Mouse (Mus musculus) heart, embryonic 15.5 days (tissue): ENCODE results near the gene Rai1. TPM values are rescaled to one million over a fixed set of nuclear protein-coding genes. Genes with fewer than 3 reads are reported as not detected.

Source experiments
- ATAC-seq: fragments of 200-750 bp; cut with Nextera tagmentation; replicated peaks from 2 replicates; pipeline ENCODE4 v1.8.0; 2017; ENCODE audit warnings: low read depth, moderate TSS enrichment; ENCODE audit not compliant: insufficient number of reproducible peaks, insufficient read depth, low FRiP score
- H3K27ac ChIP-seq: fragments of 300-500 bp; sonication (generic); 2 replicates; pipeline ENCODE4 v1.5.1; 2015; ENCODE audit warnings: mild to moderate bottlenecking, inconsistent platforms
- H3K27me3 ChIP-seq: fragments of 300-500 bp; sonication (generic); 2 replicates; pipeline ENCODE4 v1.6.1; 2015; ENCODE audit warnings: inconsistent platforms
- H3K36me3 ChIP-seq: fragments of 300-500 bp; sonication (generic); 2 replicates; pipeline ENCODE4 v1.6.1; 2015; ENCODE audit warnings: mild to moderate bottlenecking, inconsistent platforms
- H3K4me1 ChIP-seq: fragments of 300-500 bp; sonication (generic); replicated peaks from 2 replicates; pipeline ENCODE4 v1.6.1; 2015; ENCODE audit warnings: inconsistent platforms
- H3K4me2 ChIP-seq: fragments of 300-500 bp; sonication (generic); 2 replicates; pipeline ENCODE4 v1.6.1; 2015; ENCODE audit warnings: inconsistent platforms, mild to moderate bottlenecking, moderate library complexity
- H3K4me3 ChIP-seq: fragments of 300-500 bp; sonication (generic); 2 replicates; pipeline ENCODE4 v1.5.1; 2015; ENCODE audit warnings: mild to moderate bottlenecking, inconsistent platforms
- H3K9ac ChIP-seq: fragments of 300-500 bp; sonication (generic); 2 replicates; pipeline ENCODE4 v1.6.1; 2015; ENCODE audit warnings: mild to moderate bottlenecking, inconsistent platforms
- H3K9me3 ChIP-seq: fragments of 300-500 bp; sonication (generic); replicated peaks from 2 replicates; pipeline ENCODE4 v1.6.1; 2016; ENCODE audit warnings: inconsistent platforms
- WGBS: fragments of 180-500 bp; shearing (Covaris S2); methylation state at CpG from one replicate; pipeline ENCODE4 v1.1.7; 2015; ENCODE audit warnings: mixed read lengths; 5-methylcytosine and 5-hydroxymethylcytosine counted together
- polyA plus RNA-seq: library from polyadenylated mRNA; unstranded; fragments of >200 nt; fragmentation: Nextera tagmentation; extraction: Ambion mirVana; gene quantifications from 2 replicates; pipeline ENCODE4 v1.2.1, GENCODE M21; 2015

Rai1 gene
- polyA plus RNA-seq, 1 experiment from 2014 or later: 12.8 TPM

DNA sequence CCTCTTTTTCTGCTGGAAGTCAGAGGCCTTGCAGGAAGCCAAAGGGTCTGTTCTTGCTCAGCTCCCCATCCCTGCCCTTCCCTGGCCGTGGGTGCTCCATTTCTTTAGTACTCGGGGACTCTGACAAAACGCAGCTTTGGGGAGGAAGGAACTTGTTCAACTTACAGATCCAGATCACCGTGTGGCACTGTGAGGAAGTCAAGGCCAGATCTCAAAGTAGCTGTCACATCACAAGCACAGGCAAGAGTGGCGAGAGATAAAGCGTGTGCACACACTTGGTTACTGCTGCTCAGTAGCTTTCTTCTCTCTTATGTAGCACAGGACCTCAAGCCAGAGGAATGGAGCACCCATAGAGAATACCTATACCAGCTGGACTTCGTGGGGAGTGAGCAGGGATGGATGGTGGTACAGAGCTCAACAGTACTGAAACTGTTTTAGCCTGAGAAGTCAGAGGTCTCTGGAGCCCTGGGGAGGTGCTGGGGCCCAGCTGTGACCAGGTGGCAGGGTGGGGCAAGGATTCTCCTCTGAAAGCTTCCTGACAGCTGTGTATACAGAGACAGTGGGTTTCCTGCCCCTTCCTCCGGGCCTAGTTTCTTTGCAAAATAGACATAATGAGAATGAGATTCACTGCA is 5.1 kb upstream of the Rai1 start:
- no peak overlapping the region for H3K9ac ChIP-seq
- no peaks in the 10 kb centered on the region for H3K9me3 ChIP-seq
- H3K4me1 ChIP-seq: peaks cover 26% of the 10 kb centered on the region
- H3K4me2 ChIP-seq: no peak overlapping the region
- H3K27me3 ChIP-seq: no peaks in the 10 kb centered on the region
- no peak for ATAC-seq
- WGBS: 45% methylated on average over 8 of the region's 8 CpGs
- H3K27ac ChIP-seq: no peak overlapping the region
- H3K4me3 ChIP-seq: no peak overlapping the region
- H3K36me3 ChIP-seq: no peaks in the 10 kb centered on the region

DNA sequence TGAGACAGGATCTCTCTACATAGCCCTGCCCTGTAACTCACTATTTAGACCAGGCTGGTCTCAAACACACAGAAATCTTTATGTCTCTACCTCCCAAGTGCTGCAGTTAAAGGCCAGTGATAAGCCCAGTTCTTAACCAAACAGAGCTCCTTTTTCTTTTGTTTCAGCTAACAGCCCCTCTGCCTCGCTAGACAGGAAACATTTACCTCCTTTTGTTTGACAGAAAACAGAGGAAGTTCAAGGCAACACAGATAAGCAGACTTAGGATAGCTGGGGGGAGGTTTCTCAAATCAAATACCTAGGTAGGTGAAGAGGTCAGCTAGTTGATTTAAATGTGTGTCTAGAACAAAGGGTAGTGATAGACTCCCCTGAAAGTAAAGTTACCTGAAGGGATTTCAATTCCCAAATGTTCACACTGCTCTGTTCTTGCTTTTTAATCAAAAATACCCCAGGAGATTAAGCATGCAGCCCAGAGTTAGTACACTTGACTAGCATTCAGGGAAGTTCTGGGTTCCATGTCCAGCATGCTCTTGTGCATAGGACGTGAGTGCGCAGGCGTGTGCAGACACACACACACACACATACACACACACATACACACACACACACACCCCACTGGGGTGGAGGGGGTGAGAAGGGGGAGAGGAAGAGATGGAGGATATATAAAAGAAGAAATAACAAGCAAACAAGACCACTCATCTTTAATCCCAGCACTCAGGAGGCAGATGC is 3.8 kb upstream of the Rai1 start:
- Histone ChIP-seq H3K9ac (no peak overlapping the region), H3K9me3 (no peaks in the 10 kb centered on the region), H3K4me3 (no peak overlapping the region), H3K27ac (peak overlapping the region; percentile 30; the same call in 1 of the 2 replicates), H3K4me1 (peaks cover 14% of the 10 kb centered on the region), H3K4me2 (no peak overlapping the region), H3K27me3 (no peaks in the 10 kb centered on the region), H3K36me3 (no peaks in the 10 kb centered on the region)
- WGBS: 72% methylated on average over 4 of the region's 4 CpGs
- no peak for ATAC-seq

DNA sequence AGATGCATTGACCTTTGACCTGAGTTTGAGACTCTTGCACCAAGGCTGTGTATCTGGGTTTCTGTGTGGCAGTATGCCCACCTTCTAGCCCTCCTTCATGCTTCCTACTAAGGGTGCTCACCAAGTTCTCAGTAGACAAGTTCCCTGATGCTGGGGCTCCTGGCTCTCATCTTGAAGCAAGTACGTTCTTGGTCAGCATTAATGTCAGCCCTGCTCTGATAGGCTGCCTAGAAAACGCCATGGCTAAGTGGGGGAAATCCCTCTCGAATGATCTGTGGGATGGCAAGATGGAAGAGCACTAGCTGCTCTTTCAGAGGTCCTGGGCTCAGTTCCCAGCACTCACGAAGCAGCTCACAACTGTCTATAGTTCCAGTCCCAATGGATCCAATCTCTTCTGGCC is 2.8 kb upstream of the Rai1 start:
- H3K4me3 ChIP-seq: no peak overlapping the region
- WGBS: 81% methylated on average over 4 of the region's 4 CpGs
- H3K27me3 ChIP-seq: no peaks in the 10 kb centered on the region
- H3K36me3 ChIP-seq: no peaks in the 10 kb centered on the region
- H3K4me2 ChIP-seq: no peak overlapping the region
- ATAC-seq: no peak
- no peaks in the 10 kb centered on the region for H3K9me3 ChIP-seq
- no peak overlapping the region for H3K27ac ChIP-seq
- no peak overlapping the region for H3K9ac ChIP-seq
- peaks cover 17% of the 10 kb centered on the region for H3K4me1 ChIP-seq

DNA sequence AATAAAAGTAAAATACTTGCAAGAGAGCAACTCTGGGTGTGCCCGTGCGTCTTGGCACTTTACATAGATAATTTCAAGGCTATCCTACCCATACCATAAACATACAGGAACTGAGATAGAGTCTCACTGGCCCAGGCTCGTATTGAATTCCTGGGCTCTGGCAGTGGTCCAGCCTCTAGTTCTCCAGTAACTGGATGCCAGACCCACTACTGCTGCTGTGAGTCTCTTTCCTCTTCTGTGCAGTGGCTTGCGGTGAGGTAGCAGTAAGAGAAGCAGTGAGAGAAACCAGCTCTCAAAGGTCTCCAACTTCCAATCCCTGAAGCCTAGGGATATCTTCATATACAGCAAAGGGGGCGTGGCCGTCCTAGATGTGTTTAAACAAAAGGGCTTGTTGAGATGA is 2.1 kb upstream of the Rai1 start:
- no peak for ATAC-seq
- 38% methylated on average over 6 of the region's 6 CpGs for WGBS
- H3K27ac ChIP-seq: peak overlapping the region; percentile 10; the same call in 1 of the 2 replicates
- H3K4me3 ChIP-seq: no peak overlapping the region
- no peak overlapping the region for H3K4me2 ChIP-seq
- H3K9ac ChIP-seq: no peak overlapping the region
- H3K4me1 ChIP-seq: peaks cover 23% of the 10 kb centered on the region
- no peaks in the 10 kb centered on the region for H3K27me3 ChIP-seq
- no peaks in the 10 kb centered on the region for H3K9me3 ChIP-seq
- H3K36me3 ChIP-seq: no peaks in the 10 kb centered on the region

DNA sequence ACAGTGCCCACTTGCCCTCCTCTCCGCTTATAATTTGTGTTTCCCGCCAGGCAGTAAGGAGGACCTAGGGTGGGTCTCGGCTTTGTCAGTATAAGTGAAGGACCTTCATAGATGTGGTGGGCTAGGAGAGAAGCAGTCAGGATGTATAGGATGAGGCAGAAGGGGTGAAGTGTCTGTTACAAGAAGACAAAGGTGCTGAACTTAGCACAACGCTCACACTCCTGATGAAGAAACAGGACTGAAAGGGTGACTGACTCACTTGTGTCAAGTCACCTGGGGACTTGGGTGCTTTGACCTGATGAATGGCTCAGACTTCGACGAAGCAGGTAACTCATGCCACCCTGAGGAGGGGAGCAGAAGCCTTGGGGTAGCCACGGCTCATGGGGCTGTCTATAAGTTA is 1.2 kb upstream of the Rai1 start:
- no peak overlapping the region for H3K4me2 ChIP-seq
- no peaks in the 10 kb centered on the region for H3K9me3 ChIP-seq
- no peak overlapping the region for H3K27ac ChIP-seq
- H3K9ac ChIP-seq: no peak overlapping the region
- H3K36me3 ChIP-seq: no peaks in the 10 kb centered on the region
- no peak overlapping the region for H3K4me3 ChIP-seq
- peaks cover 32% of the 10 kb centered on the region for H3K4me1 ChIP-seq
- no peak for ATAC-seq
- 86% methylated on average over 7 of the region's 7 CpGs for WGBS
- no peaks in the 10 kb centered on the region for H3K27me3 ChIP-seq

DNA sequence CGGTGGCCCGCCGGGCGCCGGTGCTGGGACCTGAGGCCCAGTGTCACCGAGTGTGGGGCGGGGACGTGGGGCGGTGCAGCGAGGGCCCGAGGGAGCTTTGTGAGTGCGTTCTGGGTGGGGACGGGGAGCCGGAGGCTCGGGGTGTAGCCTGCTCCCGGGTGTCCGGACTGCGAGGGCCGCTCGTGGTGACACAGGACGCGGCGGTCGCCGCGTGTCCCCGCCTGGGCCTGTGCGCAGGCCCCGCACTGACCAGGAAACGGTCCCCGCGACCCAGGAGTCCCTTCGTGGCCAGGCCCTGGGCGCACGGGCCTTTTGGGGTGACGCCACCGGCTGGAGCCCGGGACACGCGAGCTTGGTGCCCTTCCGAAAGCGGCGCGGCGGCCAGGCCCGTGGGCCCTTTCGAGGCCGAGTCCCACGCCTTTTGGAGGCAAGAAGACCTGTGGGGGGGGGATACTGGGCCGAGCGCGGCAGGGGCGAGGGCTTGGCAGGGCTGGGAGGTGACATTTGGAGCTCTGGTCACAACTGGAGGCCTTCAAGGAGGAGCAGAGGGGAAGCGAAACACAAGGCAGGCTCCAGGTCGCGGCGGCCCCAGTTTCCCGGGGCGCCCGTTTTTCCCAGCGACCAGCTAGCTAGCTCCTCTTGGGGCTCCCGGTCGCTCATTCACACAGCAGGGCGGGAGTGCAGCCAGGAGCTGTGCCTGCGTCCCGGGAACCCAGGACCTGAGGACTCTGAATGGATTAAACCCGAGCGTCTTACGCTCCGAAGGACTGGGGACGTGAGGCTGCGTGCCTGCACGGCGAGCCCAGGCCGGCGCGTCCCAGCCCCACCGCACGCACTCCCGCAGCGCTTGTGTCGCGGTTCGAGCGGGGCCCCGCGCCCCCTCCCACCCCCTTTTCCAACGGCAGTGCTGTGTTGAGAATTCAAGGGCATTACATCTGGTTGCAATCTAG is 1.1 kb downstream of the Rai1 start:
- Histone ChIP-seq H3K4me1 (peaks cover 51% of the 10 kb centered on the region), H3K9ac (peak overlapping the region; percentile 100), H3K27ac (peak overlapping the region; percentile 97), H3K9me3 (no peaks in the 10 kb centered on the region), H3K4me2 (peak overlapping the region; percentile 87), H3K4me3 (peak overlapping the region; percentile 83), H3K27me3 (no peaks in the 10 kb centered on the region), H3K36me3 (no peaks in the 10 kb centered on the region)
- WGBS: under 1% methylated on average over 88 of the region's 88 CpGs
- peak; percentile 28 for ATAC-seq

DNA sequence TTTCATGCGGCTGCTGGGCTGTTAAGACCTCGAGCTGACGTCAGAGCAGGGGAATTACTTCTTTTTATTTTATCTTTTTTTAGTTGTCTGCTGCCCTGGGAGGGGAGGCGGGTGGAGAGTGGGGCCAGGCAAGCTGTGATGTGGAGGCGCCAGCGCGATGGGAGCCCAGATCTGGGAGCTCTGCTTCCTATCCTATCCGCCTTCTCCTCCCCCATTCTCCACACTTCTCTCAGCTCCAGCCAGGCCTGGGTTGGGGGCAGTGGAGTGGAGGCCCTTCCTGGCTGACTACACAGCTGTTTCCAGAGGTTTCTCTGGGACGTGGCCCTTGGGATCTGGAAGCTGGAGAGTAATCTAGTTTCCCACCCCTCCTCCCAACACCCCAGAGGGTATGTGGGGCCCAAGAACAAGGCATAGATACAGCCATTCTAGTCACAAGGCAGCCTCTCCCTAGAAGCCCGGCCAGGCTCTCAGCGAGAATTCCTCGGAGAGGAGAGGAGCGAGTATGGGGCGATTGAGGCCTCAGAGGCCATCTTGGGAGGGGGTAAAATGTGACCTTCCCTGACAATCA is 1.8 kb downstream of the Rai1 start:
- no peaks in the 10 kb centered on the region for H3K27me3 ChIP-seq
- peak; percentile 42 for ATAC-seq

DNA sequence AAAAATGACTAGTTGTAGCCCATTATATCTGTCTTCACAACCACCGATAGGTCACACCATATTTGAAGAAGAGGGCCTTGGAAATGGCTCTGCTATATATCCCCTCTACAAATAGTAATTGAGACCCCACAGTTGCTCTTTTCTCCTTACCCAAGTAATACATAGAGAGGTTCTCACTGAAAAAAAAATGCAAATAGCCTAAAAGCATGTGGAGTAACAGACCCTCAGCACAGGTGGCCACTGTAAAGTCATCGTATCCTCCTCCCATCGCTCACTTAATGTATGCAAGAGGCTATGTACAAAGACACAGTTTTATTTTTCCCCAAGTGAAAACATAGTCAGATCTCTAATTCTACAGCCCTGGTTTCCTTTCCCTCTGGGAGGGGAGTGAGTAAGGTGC is 2.6 kb downstream of the Rai1 start:
- WGBS: 71% methylated on average over 3 of the region's 3 CpGs
- Histone ChIP-seq H3K9me3 (no peaks in the 10 kb centered on the region), H3K4me2 (peak overlapping the region; percentile 87), H3K9ac (no peak overlapping the region), H3K27ac (peak overlapping the region; percentile 97), H3K4me1 (peaks cover 65% of the 10 kb centered on the region), H3K4me3 (no peak overlapping the region), H3K36me3 (no peaks in the 10 kb centered on the region), H3K27me3 (no peaks in the 10 kb centered on the region)
- ATAC-seq: no peak

More for the DNA sequence above, 1.8 kb downstream of the Rai1 start:
- Histone ChIP-seq H3K36me3 (no peaks in the 10 kb centered on the region), H3K4me2 (peak overlapping the region; percentile 87), H3K9ac (peak overlapping the region; percentile 100), H3K27ac (peak overlapping the region; percentile 97), H3K4me1 (peaks cover 58% of the 10 kb centered on the region), H3K4me3 (peak overlapping the region; percentile 83), H3K9me3 (no peaks in the 10 kb centered on the region)
- WGBS: 4% methylated on average over 14 of the region's 14 CpGs

DNA sequence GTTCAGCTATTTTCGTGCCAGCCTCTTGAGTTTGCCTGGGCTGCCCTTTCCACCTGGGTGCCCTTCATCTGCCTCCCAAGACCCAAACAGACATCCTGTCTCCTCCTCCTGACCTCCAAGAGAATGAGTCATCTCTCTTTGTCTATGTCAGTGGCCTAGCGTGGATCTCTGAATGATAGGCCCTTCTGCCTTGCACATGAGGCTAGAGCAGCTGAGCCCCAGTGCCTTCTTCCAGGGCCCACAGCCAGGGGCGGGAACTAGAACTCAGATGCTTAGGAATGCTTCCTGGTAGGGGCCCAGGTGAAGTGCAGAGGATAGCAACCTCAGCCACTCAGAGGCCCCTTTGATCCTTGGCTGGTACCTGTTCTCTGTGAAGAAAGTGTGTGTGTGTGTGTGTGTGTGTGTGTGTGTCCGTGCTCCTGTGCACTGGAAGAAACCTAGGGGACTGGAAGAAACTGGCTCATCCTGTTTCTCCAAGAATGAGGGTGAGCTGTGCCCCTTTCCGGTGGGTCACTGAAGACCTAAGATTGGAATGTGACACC is 3.9 kb downstream of the Rai1 start:
- H3K36me3 ChIP-seq: no peaks in the 10 kb centered on the region
- no peaks in the 10 kb centered on the region for H3K27me3 ChIP-seq
- no peaks in the 10 kb centered on the region for H3K9me3 ChIP-seq
- peak overlapping the region; percentile 87 for H3K4me2 ChIP-seq
- 27% methylated on average over 5 of the region's 5 CpGs for WGBS
- ATAC-seq: no peak
- H3K4me3 ChIP-seq: no peak overlapping the region; the same call in 1 of the 2 replicates
- peaks cover 73% of the 10 kb centered on the region for H3K4me1 ChIP-seq
- peak overlapping the region; percentile 35; the same call in 1 of the 2 replicates for H3K9ac ChIP-seq
- H3K27ac ChIP-seq: peak overlapping the region; percentile 97

DNA sequence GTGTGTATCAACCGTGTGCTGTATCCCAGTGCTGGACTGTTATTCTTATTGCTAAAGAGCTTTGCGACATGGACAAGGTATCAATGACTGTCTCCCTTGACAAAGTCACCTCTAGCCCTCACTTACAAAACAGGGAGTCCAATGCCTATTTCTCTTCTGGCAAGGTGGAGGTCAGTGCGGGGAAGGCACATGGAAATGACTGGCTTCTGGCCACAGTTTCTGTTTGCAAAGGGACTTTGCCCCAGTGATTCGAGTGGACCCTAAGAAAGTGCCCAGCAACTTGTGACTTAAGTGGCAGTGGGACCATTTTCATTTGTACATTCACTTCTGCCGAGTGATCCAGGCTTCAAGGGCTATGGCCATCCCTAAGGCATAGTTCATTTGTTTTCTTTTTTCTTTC is 5.6 kb downstream of the Rai1 start:
- H3K9me3 ChIP-seq: no peaks in the 10 kb centered on the region
- no peaks in the 10 kb centered on the region for H3K27me3 ChIP-seq
- H3K4me2 ChIP-seq: no peak overlapping the region
- no peak overlapping the region for H3K4me3 ChIP-seq
- H3K4me1 ChIP-seq: peaks cover 80% of the 10 kb centered on the region
- ATAC-seq: no peak
- WGBS: 62% methylated on average over 5 of the region's 5 CpGs
- no peak overlapping the region for H3K9ac ChIP-seq
- 0 out of 2 replicates have a peak overlapping the region, but pooled peaks have one; percentile 97 for H3K27ac ChIP-seq
- H3K36me3 ChIP-seq: no peaks in the 10 kb centered on the region

DNA sequence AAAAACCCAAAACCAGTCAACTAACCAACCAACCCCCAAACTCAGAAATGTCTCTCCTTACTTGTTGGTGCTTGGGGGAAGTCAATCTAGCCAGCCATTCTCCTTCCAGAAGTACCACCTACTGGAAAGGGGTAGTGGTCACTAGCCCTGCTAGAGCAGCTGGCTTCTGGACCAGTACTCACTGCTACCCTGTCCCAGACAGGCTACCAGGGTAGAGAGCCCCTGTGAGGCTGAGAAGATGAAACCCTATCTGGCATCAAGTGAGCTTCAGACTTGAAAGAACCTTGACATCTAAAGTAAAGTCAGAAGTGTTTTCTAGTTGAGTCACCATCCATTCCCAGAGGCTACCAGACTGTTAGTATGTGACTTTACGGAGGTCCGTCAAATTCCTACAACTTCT is 6.8 kb downstream of the Rai1 start:
- ATAC-seq: no peak
- WGBS: 86% methylated on average over 2 of the region's 2 CpGs
- H3K9me3 ChIP-seq: no peaks in the 10 kb centered on the region
- no peaks in the 10 kb centered on the region for H3K36me3 ChIP-seq
- H3K9ac ChIP-seq: no peak overlapping the region
- H3K27me3 ChIP-seq: no peaks in the 10 kb centered on the region
- no peak overlapping the region for H3K4me2 ChIP-seq
- peaks cover 90% of the 10 kb centered on the region for H3K4me1 ChIP-seq
- H3K27ac ChIP-seq: no peak overlapping the region
- no peak overlapping the region for H3K4me3 ChIP-seq
